Mouse (Mus musculus): ENCODE measurements at regions not wholly inside any gene's neighbourhood (a gene's known extent, or its start where the extent isn't known, plus 50 kb on each side); places are given as distances from the start of the nearest gene placed in this dataset.

DNA sequence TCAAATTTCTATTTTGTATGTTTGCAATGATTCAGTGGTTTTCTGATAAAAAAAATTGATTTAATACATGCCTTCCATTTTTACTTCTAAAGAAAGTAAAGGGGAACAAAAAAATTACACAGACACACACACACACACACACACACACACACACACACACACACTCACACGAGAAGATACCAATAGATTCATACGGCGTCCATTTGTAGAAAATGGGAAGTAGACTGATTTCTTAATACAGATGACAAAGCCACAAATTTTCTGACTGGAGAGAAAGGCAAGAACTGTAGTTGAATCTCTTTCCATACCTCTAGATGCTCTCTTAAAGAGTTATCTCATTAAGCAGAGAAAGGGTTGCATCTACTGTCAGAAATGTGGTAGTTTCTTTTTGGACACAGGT is 424.9 kb upstream of the Dcn start:
- 32% methylated on average over 3 of the region's 3 CpGs for WGBS
- no peak for TF ChIP-seq CTCF (IDR thresholded peaks at IDR 0.05; ENCODE audit: control insufficient read depth, insufficient read depth, low read length)
- no peak for TF ChIP-seq POLR2A (IDR thresholded peaks at IDR 0.05; ENCODE audit: borderline replicate concordance, control insufficient read depth, low read depth, low read length)
- Histone ChIP-seq H3K4me3 (replicated peaks; ENCODE audit: control insufficient read depth, low read depth, low read length) (no peak overlapping the region), H3K27ac (ENCODE audit: control insufficient read depth, insufficient read depth, low read depth, low read length, poor library complexity) (no peak overlapping the region), H3K4me1 (ENCODE audit: control insufficient read depth, insufficient read depth, low read length) (no peaks in the 10 kb centered on the region)

DNA sequence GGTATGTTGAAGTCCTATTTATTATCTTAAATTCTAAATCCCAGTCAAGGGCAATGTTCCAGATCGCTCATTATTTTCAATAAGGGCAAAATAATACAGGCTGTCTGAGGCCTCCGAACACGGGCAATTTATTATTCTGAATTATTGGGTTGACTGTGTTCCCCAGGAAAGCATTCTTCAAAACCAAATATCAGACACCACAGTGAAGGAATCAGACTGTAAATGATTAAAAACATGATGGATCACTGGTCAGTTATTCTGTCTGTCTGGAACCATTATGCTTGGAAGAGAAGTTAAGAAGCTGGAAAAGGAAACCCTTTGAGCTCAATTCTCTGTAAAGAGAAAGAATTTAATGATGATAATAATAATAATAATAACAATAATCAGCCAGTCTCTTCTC is 417.4 kb upstream of the Dcn start:
- no peak for TF ChIP-seq POLR2A (IDR thresholded peaks at IDR 0.05; ENCODE audit: borderline replicate concordance, control insufficient read depth, low read depth, low read length)
- TF ChIP-seq CTCF (IDR thresholded peaks at IDR 0.05; ENCODE audit: control insufficient read depth, insufficient read depth, low read length), result no peak
- H3K4me1 ChIP-seq (ENCODE audit: control insufficient read depth, insufficient read depth, low read length), result no peaks in the 10 kb centered on the region
- no peak overlapping the region for H3K27ac ChIP-seq (ENCODE audit: control insufficient read depth, insufficient read depth, low read depth, low read length, poor library complexity)
- no peak overlapping the region for H3K4me3 ChIP-seq (replicated peaks; ENCODE audit: control insufficient read depth, low read depth, low read length)
- WGBS, result 84% methylated on average over 3 of the region's 3 CpGs

- TF ChIP-seq CTCF (IDR thresholded peaks at IDR 0.05; ENCODE audit: control insufficient read depth, insufficient read depth, low read length) (no peak), POLR2A (IDR thresholded peaks at IDR 0.05; ENCODE audit: borderline replicate concordance, control insufficient read depth, low read depth, low read length) (no peak)
- Histone ChIP-seq H3K4me3 (replicated peaks; ENCODE audit: control insufficient read depth, low read depth, low read length) (no peak overlapping the region), H3K27ac (ENCODE audit: control insufficient read depth, insufficient read depth, low read depth, low read length, poor library complexity) (no peak overlapping the region), H3K4me1 (ENCODE audit: control insufficient read depth, insufficient read depth, low read length) (no peaks in the 10 kb centered on the region)
Measured at GRCm38 (mm10) chr10:97064546-97064945, 414.9 kb upstream of the Dcn start.

DNA sequence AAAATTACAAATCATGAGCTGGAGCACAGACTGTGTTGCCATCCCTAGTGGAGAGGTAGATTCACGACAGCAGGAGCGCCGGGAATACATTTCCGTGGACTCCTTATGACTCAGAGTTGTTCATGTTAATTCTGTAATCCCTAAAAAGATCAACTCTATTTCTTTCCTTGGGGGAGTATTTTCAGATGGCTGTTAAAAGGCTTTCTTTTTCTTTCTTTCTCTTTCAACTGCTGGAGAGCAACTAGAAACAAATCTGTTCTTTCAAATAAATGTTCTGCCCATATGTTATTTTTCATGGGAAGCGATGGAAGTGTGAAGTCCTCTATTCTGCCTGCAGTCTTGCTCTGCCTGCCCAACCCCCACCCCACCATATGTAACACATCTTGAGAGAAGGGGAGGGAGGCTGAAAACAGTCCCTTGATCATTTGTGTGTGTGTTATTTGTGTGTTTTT is 401.4 kb upstream of the Dcn start:
- no peak for TF ChIP-seq POLR2A (IDR thresholded peaks at IDR 0.05; ENCODE audit: borderline replicate concordance, control insufficient read depth, low read depth, low read length)
- no peak for TF ChIP-seq CTCF (IDR thresholded peaks at IDR 0.05; ENCODE audit: control insufficient read depth, insufficient read depth, low read length)
- no peaks in the 10 kb centered on the region for H3K4me1 ChIP-seq (ENCODE audit: control insufficient read depth, insufficient read depth, low read length)
- no peak overlapping the region for H3K27ac ChIP-seq (ENCODE audit: control insufficient read depth, insufficient read depth, low read depth, low read length, poor library complexity)
- no peak overlapping the region for H3K4me3 ChIP-seq (replicated peaks; ENCODE audit: control insufficient read depth, low read depth, low read length)
- WGBS, result 89% methylated on average over 5 of the region's 5 CpGs

- TF ChIP-seq CTCF (IDR thresholded peaks at IDR 0.05; ENCODE audit: control insufficient read depth, insufficient read depth, low read length) (no peak), POLR2A (IDR thresholded peaks at IDR 0.05; ENCODE audit: borderline replicate concordance, control insufficient read depth, low read depth, low read length) (no peak)
- no peak overlapping the region for H3K27ac ChIP-seq (ENCODE audit: control insufficient read depth, insufficient read depth, low read depth, low read length, poor library complexity)
- WGBS, result 84% methylated on average over 6 of the region's 6 CpGs
- H3K4me3 ChIP-seq (replicated peaks; ENCODE audit: control insufficient read depth, low read depth, low read length), result no peak overlapping the region
- no peaks in the 10 kb centered on the region for H3K4me1 ChIP-seq (ENCODE audit: control insufficient read depth, insufficient read depth, low read length)
Measured at GRCm38 (mm10) chr10:97079575-97079974, 399.8 kb upstream of the Dcn start.

DNA sequence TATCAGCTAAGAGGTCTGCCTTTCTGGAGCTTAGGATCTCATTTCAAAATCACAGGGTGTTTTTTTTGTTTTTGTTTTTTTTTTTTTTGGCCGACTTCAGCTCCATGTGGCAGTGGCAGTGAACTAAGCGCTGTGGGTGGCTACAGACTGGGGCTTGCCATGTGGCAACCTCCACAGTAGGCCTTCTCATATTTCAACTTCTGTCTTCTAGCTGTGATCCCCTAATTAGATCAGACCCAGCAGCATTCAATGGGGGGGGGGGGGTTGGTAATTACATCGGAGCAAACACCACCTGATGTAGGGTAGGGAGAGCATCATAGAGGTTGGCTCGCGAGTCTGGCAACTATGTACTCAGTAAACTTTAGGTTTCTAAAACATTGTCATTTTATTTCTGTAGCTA is 392.1 kb upstream of the Dcn start:
- Histone ChIP-seq H3K27ac (ENCODE audit: control insufficient read depth, insufficient read depth, low read depth, low read length, poor library complexity) (no peak overlapping the region), H3K4me3 (replicated peaks; ENCODE audit: control insufficient read depth, low read depth, low read length) (no peak overlapping the region), H3K4me1 (ENCODE audit: control insufficient read depth, insufficient read depth, low read length) (no peaks in the 10 kb centered on the region)
- WGBS, result 81% methylated on average over 5 of the region's 5 CpGs
- TF ChIP-seq POLR2A (IDR thresholded peaks at IDR 0.05; ENCODE audit: borderline replicate concordance, control insufficient read depth, low read depth, low read length) (no peak), CTCF (IDR thresholded peaks at IDR 0.05; ENCODE audit: control insufficient read depth, insufficient read depth, low read length) (no peak)

DNA sequence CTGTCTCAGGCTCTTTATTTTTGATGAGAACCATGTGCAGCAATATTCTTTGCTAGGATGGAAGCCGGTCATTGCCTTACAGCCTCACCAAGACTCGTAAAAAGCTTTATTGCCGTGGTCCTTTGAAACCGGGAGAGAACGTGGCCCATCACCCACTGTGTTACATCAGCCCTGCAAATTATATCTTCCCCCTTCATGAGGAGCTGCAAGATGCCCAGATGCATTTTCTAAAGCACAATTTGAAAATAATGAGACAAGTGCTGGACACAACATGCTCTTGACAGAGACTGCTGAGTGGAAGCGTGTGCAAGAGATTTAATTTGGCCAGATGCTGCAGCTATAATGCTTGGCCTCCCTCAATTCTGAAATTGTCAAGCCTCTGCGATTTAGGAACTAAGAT is 389.2 kb upstream of the Dcn start:
- Histone ChIP-seq H3K4me1 (ENCODE audit: control insufficient read depth, insufficient read depth, low read length) (no peaks in the 10 kb centered on the region), H3K27ac (ENCODE audit: control insufficient read depth, insufficient read depth, low read depth, low read length, poor library complexity) (no peak overlapping the region), H3K4me3 (replicated peaks; ENCODE audit: control insufficient read depth, low read depth, low read length) (no peak overlapping the region)
- TF ChIP-seq POLR2A (IDR thresholded peaks at IDR 0.05; ENCODE audit: borderline replicate concordance, control insufficient read depth, low read depth, low read length) (no peak), CTCF (IDR thresholded peaks at IDR 0.05; ENCODE audit: control insufficient read depth, insufficient read depth, low read length) (no peak)
- 80% methylated on average over 7 of the region's 7 CpGs for WGBS

- Histone ChIP-seq H3K27ac (ENCODE audit: control insufficient read depth, insufficient read depth, low read depth, low read length, poor library complexity) (no peak overlapping the region), H3K4me1 (ENCODE audit: control insufficient read depth, insufficient read depth, low read length) (no peaks in the 10 kb centered on the region), H3K4me3 (replicated peaks; ENCODE audit: control insufficient read depth, low read depth, low read length) (no peak overlapping the region)
- WGBS, result 57% methylated on average over 3 of the region's 3 CpGs
- TF ChIP-seq POLR2A (IDR thresholded peaks at IDR 0.05; ENCODE audit: borderline replicate concordance, control insufficient read depth, low read depth, low read length) (no peak), CTCF (IDR thresholded peaks at IDR 0.05; ENCODE audit: control insufficient read depth, insufficient read depth, low read length) (no peak)
Measured at GRCm38 (mm10) chr10:97093886-97094285, 385.5 kb upstream of the Dcn start.

DNA sequence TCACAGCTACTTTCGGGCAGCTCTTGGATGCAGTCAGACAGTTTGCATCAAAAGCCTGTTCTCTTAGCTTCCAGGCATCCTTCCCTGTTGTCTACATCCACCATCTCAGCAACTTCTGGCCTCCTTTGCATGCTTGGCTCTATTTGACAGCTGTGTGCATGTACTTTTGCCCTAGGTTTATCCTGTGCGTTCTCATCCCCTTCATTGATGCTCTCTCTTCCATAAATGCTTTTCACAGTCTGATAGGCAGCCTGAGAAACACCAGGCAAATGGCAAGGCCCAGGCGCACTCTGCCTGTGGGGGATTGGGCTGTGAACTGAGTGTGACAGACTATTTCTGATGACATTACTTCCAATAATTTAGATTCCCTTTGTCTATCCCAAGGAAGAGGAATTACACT is 364.9 kb upstream of the Dcn start:
- WGBS, result 86% methylated on average over 3 of the region's 3 CpGs
- Histone ChIP-seq H3K4me1 (ENCODE audit: control insufficient read depth, insufficient read depth, low read length) (no peaks in the 10 kb centered on the region), H3K4me3 (replicated peaks; ENCODE audit: control insufficient read depth, low read depth, low read length) (no peak overlapping the region), H3K27ac (ENCODE audit: control insufficient read depth, insufficient read depth, low read depth, low read length, poor library complexity) (no peak overlapping the region)
- TF ChIP-seq POLR2A (IDR thresholded peaks at IDR 0.05; ENCODE audit: borderline replicate concordance, control insufficient read depth, low read depth, low read length), result no peak
- no peak for TF ChIP-seq CTCF (IDR thresholded peaks at IDR 0.05; ENCODE audit: control insufficient read depth, insufficient read depth, low read length)

Data from bone marrow, adult 2 months (tissue).